Mouse (Mus musculus) forebrain, embryonic 15.5 days (tissue): Measurements from ENCODE around the gene Zfp787. TPM values are rescaled to one million over a fixed set of nuclear protein-coding genes. Genes with fewer than 3 reads are reported as not detected.
A peak's percentile ranks its signal among the peaks of the same experiment; 100 is the strongest.
"Not testable (repeated sequence)": the region's sequence is repeated elsewhere in the genome, so short reads cannot be mapped to it uniquely, and the experiment has no call there.

Source experiments
- ATAC-seq: fragments of 200-750 bp; cut with Nextera tagmentation; replicated peaks from 2 replicates; pipeline ENCODE4 v1.8.0; 2017; ENCODE audit warnings: mild to moderate bottlenecking, moderate TSS enrichment, moderate library complexity
- H3K27ac ChIP-seq: fragments of 300-500 bp; sonication (generic); replicated peaks from 2 replicates; pipeline ENCODE4 v1.5.1; 2015; ENCODE audit warnings: mild to moderate bottlenecking, inconsistent platforms
- H3K27me3 ChIP-seq: fragments of 300-500 bp; sonication (generic); 2 replicates; pipeline ENCODE4 v1.6.1; 2015; ENCODE audit warnings: inconsistent platforms
- H3K36me3 ChIP-seq: fragments of 300-500 bp; sonication (generic); 2 replicates; pipeline ENCODE4 v1.6.1; 2015; ENCODE audit warnings: mild to moderate bottlenecking, inconsistent platforms
- H3K4me1 ChIP-seq: fragments of 300-500 bp; sonication (generic); 2 replicates; pipeline ENCODE4 v1.6.1; 2015; ENCODE audit warnings: inconsistent platforms
- H3K4me2 ChIP-seq: fragments of 300-500 bp; sonication (generic); replicated peaks from 2 replicates; pipeline ENCODE4 v1.6.1; 2015; ENCODE audit warnings: mild to moderate bottlenecking, inconsistent platforms
- H3K4me3 ChIP-seq: fragments of 300-500 bp; sonication (generic); 2 replicates; pipeline ENCODE4 v1.5.1; 2015; ENCODE audit warnings: mild to moderate bottlenecking, inconsistent platforms
- H3K9ac ChIP-seq: fragments of 300-500 bp; sonication (generic); replicated peaks from 2 replicates; pipeline ENCODE4 v1.6.1; 2015; ENCODE audit warnings: mild to moderate bottlenecking, inconsistent platforms
- H3K9me3 ChIP-seq: fragments of 300-500 bp; sonication (generic); 2 replicates; pipeline ENCODE4 v1.6.1; 2016; ENCODE audit warnings: inconsistent platforms
- WGBS: fragments of 180-500 bp; shearing (Covaris S2); methylation state at CpG from one replicate; pipeline ENCODE4 v1.1.7; 2015; ENCODE audit warnings: mixed read lengths; 5-methylcytosine and 5-hydroxymethylcytosine counted together
- polyA plus RNA-seq: library from polyadenylated mRNA; unstranded; fragments of >200 nt; fragmentation: Nextera tagmentation; extraction: Ambion mirVana; gene quantifications from 2 replicates; pipeline ENCODE4 v1.2.1, GENCODE M21; 2015

The Zfp787 gene
- polyA plus RNA-seq, 1 experiment from 2014 or later: 23.7 TPM

GRCm38 (mm10) chr7:6145423-6146188 is 10.2 kb downstream of the Zfp787 start:
- peaks cover 33% of the 10 kb centered on the region for H3K4me1 ChIP-seq

GRCm38 (mm10) chr7:6143991-6144531 is 11.7 kb downstream of the Zfp787 start:
- 0 out of 2 replicates have a peak overlapping the region, but pooled peaks have one; percentile 15 for H3K27ac ChIP-seq
- ATAC-seq: peak; percentile 53; the same call in 1 of the 2 replicates

More at GRCm38 (mm10) chr7:6145423-6146188, 10.2 kb downstream of the Zfp787 start:
- Histone ChIP-seq H3K4me2 (no peak overlapping the region), H3K4me3 (no peak overlapping the region), H3K9ac (no peak overlapping the region), H3K9me3 (no peaks in the 10 kb centered on the region), H3K36me3 (0 out of 2 replicates have a peak, but pooled peaks cover 8% of the 10 kb centered on the region), H3K27me3 (no peaks in the 10 kb centered on the region), H3K27ac (no peak overlapping the region)
- no peak for ATAC-seq
- 88% methylated on average over 8 of the region's 8 CpGs for WGBS

DNA sequence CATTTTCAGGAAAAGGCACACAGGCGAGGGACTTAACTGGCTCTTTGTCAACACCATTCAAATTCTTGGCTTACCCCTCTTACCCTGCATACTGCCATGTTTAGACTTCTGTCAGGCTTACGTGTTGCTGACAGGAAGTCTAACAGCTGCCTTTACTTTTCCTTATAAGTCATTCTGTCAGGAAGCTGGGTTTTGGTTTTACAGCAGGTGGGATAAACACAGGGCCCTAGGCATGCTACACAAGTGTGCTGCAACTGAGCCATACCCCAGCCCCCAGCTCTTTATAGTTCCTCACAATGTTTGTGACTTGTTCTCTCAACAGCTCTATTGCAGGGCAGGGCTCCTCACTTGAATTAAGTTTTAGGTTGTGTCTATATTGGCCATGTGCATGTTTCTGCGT is 16.5 kb downstream of the Zfp787 start:
- peaks cover 7% of the 10 kb centered on the region for H3K4me1 ChIP-seq
- WGBS: 84% methylated on average over 3 of the region's 3 CpGs
- H3K9me3 ChIP-seq: no peaks in the 10 kb centered on the region
- no peaks in the 10 kb centered on the region for H3K27me3 ChIP-seq
- no peak for ATAC-seq
- H3K9ac ChIP-seq: no peak overlapping the region
- H3K27ac ChIP-seq: no peak overlapping the region
- 0 out of 2 replicates have a peak, but pooled peaks cover 13% of the 10 kb centered on the region for H3K36me3 ChIP-seq
- H3K4me2 ChIP-seq: no peak overlapping the region
- no peak overlapping the region for H3K4me3 ChIP-seq

More at GRCm38 (mm10) chr7:6143991-6144531, 11.7 kb downstream of the Zfp787 start:
- Histone ChIP-seq H3K9me3 (no peaks in the 10 kb centered on the region), H3K27me3 (no peaks in the 10 kb centered on the region), H3K36me3 (0 out of 2 replicates have a peak, but pooled peaks cover 13% of the 10 kb centered on the region), H3K4me3 (no peak overlapping the region), H3K4me1 (peaks cover 29% of the 10 kb centered on the region), H3K4me2 (no peak overlapping the region), H3K9ac (no peak overlapping the region)
- WGBS: 50% methylated on average over 2 of the region's 2 CpGs

DNA sequence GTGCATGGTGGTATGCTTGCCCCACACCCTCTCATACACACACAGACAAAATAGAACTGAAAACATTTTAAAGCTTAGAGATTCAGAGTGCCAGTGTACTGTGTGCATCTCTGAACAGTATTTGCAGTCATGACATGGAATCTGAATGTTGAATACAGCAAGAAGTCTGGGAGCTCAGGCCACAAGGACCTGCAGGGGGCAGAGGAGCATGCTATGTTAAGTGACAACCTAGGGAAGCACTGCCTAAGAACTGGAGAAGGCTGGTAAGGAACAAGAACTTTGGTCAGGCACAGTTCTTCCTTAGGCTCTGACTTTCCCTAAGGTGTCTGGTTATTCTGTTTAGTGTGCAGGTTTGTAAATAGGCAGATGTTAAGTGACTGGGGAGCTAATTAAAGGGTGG is 19.3 kb downstream of the Zfp787 start:
- no peaks in the 10 kb centered on the region for H3K27me3 ChIP-seq
- ATAC-seq: no peak
- 0 out of 2 replicates have a peak, but pooled peaks cover 8% of the 10 kb centered on the region for H3K9me3 ChIP-seq
- no peak overlapping the region for H3K27ac ChIP-seq
- H3K4me2 ChIP-seq: no peak overlapping the region
- H3K36me3 ChIP-seq: peaks cover 33% of the 10 kb centered on the region
- H3K9ac ChIP-seq: no peak overlapping the region
- H3K4me1 ChIP-seq: no peaks in the 10 kb centered on the region
- H3K4me3 ChIP-seq: no peak overlapping the region

GRCm38 (mm10) chr7:6132646-6133045 is 23.2 kb downstream of the Zfp787 start:
- 81% methylated on average over 30 of the region's 30 CpGs for WGBS
- Histone ChIP-seq H3K4me2 (no peak overlapping the region), H3K36me3 (peaks cover 31% of the 10 kb centered on the region), H3K9ac (no peak overlapping the region), H3K27ac (no peak overlapping the region), H3K4me3 (no peak overlapping the region), H3K9me3 (0 out of 2 replicates have a peak, but pooled peaks cover 8% of the 10 kb centered on the region), H3K4me1 (no peaks in the 10 kb centered on the region), H3K27me3 (no peaks in the 10 kb centered on the region)
- ATAC-seq: no peak

DNA sequence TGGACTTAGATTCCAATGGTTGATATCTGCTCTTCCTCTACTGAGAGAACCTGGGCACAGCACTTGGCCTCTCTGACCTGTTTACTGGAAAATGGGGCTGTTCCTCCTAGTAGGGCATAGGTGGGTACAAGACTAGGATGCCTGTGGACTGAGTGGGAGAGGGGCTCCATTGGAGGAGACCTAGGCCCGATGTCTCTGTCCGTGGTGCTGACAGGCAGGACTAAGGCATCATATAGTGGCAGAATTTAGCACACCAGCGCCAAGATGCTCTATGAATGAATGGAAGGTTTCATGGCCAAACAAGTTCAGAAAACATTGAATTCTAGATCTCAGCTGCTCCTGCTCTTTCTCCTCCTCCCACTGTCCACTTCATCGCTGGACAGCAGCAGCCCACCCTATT is 25.5 kb downstream of the Zfp787 start:
- no peaks in the 10 kb centered on the region for H3K27me3 ChIP-seq
- 57% methylated on average over 4 of the region's 4 CpGs for WGBS
- no peak overlapping the region for H3K9ac ChIP-seq

DNA sequence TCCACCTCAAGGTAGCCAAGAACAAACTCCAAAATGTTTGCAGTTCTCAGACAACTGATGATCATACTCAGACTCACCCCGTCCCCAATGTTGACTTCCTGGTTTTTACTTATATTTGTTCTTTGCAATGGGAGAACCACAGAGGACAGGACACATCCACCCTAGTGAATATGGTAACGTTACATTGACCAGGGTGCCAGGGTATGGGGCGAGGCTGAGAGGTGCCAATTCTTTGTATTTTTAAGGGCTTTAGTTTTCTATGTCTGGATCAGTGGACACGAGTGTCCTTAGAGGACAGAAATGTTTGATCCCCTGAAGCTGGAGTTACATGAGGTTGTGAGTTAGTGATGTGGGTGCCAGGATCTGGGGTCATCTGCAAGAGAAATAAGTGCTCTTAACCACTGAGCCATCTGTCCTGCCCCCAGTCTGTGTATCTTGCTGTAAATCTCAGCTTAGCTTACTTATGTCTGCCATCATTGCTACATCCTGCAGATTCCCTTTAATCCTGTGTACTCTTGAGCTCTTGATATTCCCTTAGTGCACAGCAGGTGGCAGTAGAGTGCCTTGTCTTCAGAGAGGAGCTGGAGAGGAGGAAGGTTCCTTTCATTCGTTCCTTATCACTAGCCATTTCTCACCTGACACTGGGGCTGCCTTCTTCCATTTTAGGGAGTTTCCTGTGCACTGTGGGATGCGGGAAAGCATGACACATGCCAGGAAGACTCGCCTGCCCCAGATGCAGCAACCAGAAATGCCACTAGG is 28.9 kb downstream of the Zfp787 start:
- no peak overlapping the region for H3K9ac ChIP-seq
- H3K9me3 ChIP-seq: no peaks in the 10 kb centered on the region
- H3K36me3 ChIP-seq: peaks cover 9% of the 10 kb centered on the region
- ATAC-seq: peak; percentile 76
- H3K4me3 ChIP-seq: no peak overlapping the region
- H3K27me3 ChIP-seq: no peaks in the 10 kb centered on the region
- WGBS: 34% methylated on average over 7 of the region's 7 CpGs
- 0 out of 2 replicates have a peak overlapping the region, but pooled peaks have one; percentile 9 for H3K27ac ChIP-seq
- no peaks in the 10 kb centered on the region for H3K4me1 ChIP-seq
- H3K4me2 ChIP-seq: no peak overlapping the region

More for the DNA sequence above, 25.5 kb downstream of the Zfp787 start:
- no peak for ATAC-seq
- Histone ChIP-seq H3K27ac (no peak overlapping the region), H3K4me3 (no peak overlapping the region), H3K4me2 (no peak overlapping the region), H3K36me3 (peaks cover 31% of the 10 kb centered on the region), H3K9me3 (0 out of 2 replicates have a peak, but pooled peaks cover 8% of the 10 kb centered on the region), H3K4me1 (no peaks in the 10 kb centered on the region)

GRCm38 (mm10) chr7:6121128-6121527 is 34.7 kb downstream of the Zfp787 start:
- not testable (repeated sequence) for H3K9ac ChIP-seq, H3K9me3 ChIP-seq, H3K4me3 ChIP-seq, H3K4me2 ChIP-seq, ATAC-seq, H3K27me3 ChIP-seq, H3K27ac ChIP-seq, H3K36me3 ChIP-seq, H3K4me1 ChIP-seq
- WGBS: 76% methylated on average over 1 of the region's 1 CpGs

GRCm38 (mm10) chr7:6120104-6120503 is 35.7 kb downstream of the Zfp787 start:
- H3K4me2 ChIP-seq, ATAC-seq, H3K36me3 ChIP-seq, H3K27ac ChIP-seq, H3K4me3 ChIP-seq, H3K4me1 ChIP-seq, H3K9me3 ChIP-seq, H3K27me3 ChIP-seq, H3K9ac ChIP-seq: not testable (repeated sequence)
- 79% methylated on average over 2 of the region's 2 CpGs for WGBS

DNA sequence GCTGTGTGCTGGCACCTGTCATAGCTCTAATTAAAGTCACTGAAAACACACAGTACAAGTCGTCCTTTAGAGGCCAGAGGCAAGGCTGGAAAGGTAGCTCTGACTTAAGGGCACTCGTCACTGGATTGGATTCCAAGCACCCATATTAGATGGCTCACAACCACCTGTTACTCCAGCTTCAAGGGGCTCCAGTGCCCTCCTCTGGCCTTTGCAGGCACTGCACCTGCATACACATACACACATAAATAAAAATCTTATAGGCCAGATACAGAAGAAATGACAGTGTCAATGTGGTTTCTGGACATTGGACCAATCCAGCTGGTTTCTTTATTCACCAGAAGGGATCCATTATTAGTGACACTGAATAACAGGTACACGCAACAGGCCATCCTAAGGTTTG is 36.3 kb downstream of the Zfp787 start:
- H3K27me3 ChIP-seq: no peaks in the 10 kb centered on the region
- H3K9ac ChIP-seq: no peak overlapping the region
- ATAC-seq: no peak
- 74% methylated on average over 3 of the region's 3 CpGs for WGBS
- no peaks in the 10 kb centered on the region for H3K4me1 ChIP-seq
- no peaks in the 10 kb centered on the region for H3K36me3 ChIP-seq
- no peaks in the 10 kb centered on the region for H3K9me3 ChIP-seq
- no peak overlapping the region for H3K27ac ChIP-seq
- H3K4me2 ChIP-seq: no peak overlapping the region
- no peak overlapping the region for H3K4me3 ChIP-seq
